Mouse (Mus musculus) ES-E14 (cell line): Measurements from ENCODE around the gene Mbtd1.
"Not testable (repeated sequence)": the region's sequence is repeated elsewhere in the genome, so short reads cannot be mapped to it uniquely, and the experiment has no call there.

Experiments
- HCFC1 ChIP-seq: IDR thresholded peaks from 2 replicates; pipeline ENCODE4 v1.6.1; 2012; ENCODE audit warnings: low read length, inconsistent platforms, borderline replicate concordance; ENCODE audit not compliant: insufficient read depth
- ZC3H11A ChIP-seq: IDR thresholded peaks from 2 replicates; pipeline ENCODE4 v1.6.1; 2012; ENCODE audit warnings: low read depth, mild to moderate bottlenecking, inconsistent platforms, low read length, borderline replicate concordance

GRCm38 (mm10) chr11:93915019-93915418 is 29.4 kb downstream of the Mbtd1 start:
- TF ChIP-seq HCFC1, ZC3H11A: not testable (repeated sequence)
